Mouse (Mus musculus) Patski (cell line): ENCODE results near the gene Immp2l. TPM values are rescaled to one million over a fixed set of nuclear protein-coding genes. Genes with fewer than 3 reads are reported as not detected.

Source experiments
- ATAC-seq: fragments of 100-300 bp; one replicate; pipeline ENCODE4 v1.8.0; 2021
- CTCF ChIA-PET: fragments of 350-600 bp; sonication (Branson Sonifier 250); formaldehyde crosslinking; loops from one replicate; lab custom pipeline; 2022; ENCODE audit warnings: inconsistent platforms; lab: Charles Lee
- POLR2A ChIA-PET: fragments of 350-600 bp; sonication (Branson Sonifier 250); formaldehyde crosslinking; loops from one replicate; lab custom pipeline; 2022; ENCODE audit warnings: antibody characterized with exemption, inconsistent platforms; lab: Charles Lee
- DNase-seq: peaks from one replicate; pipeline ENCODE4 v3.0.0-alpha.2; 2011; ENCODE audit warnings: low read depth, low spot score
- H3K27me3 ChIP-seq: fragments of 371-371 bp; one replicate; pipeline ENCODE4 v1.5.1; 2021
- CTCF ChIP-seq: fragments of 100-300 bp; IDR thresholded peaks from one replicate; pipeline ENCODE4 v1.5.1; 2021
- in situ Hi-C: fragments of 300-500 bp; cut with MboI; formaldehyde crosslinking; loops from 3 replicates; pipeline ENCODE4 v1.11.1; 2018; ENCODE audit warnings: low pct_unique_long_range_greater_than_20kb, mixed read lengths
- polyA plus RNA-seq: library from polyadenylated mRNA; unstranded; gene quantifications from one replicate; pipeline ENCODE4 v1.2.3, GENCODE M21; 2021

The Immp2l gene
- polyA plus RNA-seq, 1 experiment from 2014 or later = 21.6 TPM

GRCm38 (mm10) chr12:41097406-41097805, 73.5 kb downstream of the Immp2l start:
- ChIA-PET POLR2A (no interaction called here), CTCF (interaction anchor here (1.2 to 1.5 kb wide), 2 partner anchors 11 to 259 kb away, joined by 3 to 4 read pairs; no protein-coding TSS in a partner anchor)
- peak; percentile 71 for TF ChIP-seq CTCF
- in situ Hi-C loops = loop anchor here (5.0 kb wide), 1 partner anchor 260 kb away; no protein-coding TSS in a partner anchor
- no peak for DNase-seq
- ATAC-seq = no peak
- H3K27me3 ChIP-seq = no peaks in the 10 kb centered on the region

- ATAC-seq (no peak), DNase-seq (no peak)
- ChIA-PET CTCF (interaction anchor here (1.1 kb wide), 1 partner anchor 12 kb away, joined by 3 read pairs; no protein-coding TSS in a partner anchor), POLR2A (interaction anchor here (0.7 kb wide), 1 partner anchor 289 kb away, joined by 3 read pairs; no protein-coding TSS in a partner anchor)
- TF ChIP-seq CTCF = no peak
- in situ Hi-C loops = no loop called here
- no peaks in the 10 kb centered on the region for H3K27me3 ChIP-seq
These were observed 85.1 kb downstream of the Immp2l start for GRCm38 (mm10) chr12:41109011-41109410.

- POLR2A ChIA-PET = no interaction called here
- CTCF ChIA-PET = interaction anchor here (0.9 to 2.9 kb wide), 3 partner anchors 10 to 375 kb away, joined by 3 to 9 read pairs (median 6); partner anchors contain the start of gene Lrrn3
- DNase-seq = no peak
- in situ Hi-C loops = no loop called here
- ATAC-seq = no peak
- TF ChIP-seq CTCF = peak; percentile 65
- no peaks in the 10 kb centered on the region for H3K27me3 ChIP-seq
These were observed 87.6 kb downstream of the Immp2l start for GRCm38 (mm10) chr12:41111456-41111855.

GRCm38 (mm10) chr12:41112137-41112536, 88.2 kb downstream of the Immp2l start:
- in situ Hi-C loops = no loop called here
- H3K27me3 ChIP-seq = no peaks in the 10 kb centered on the region
- ATAC-seq = no peak
- CTCF ChIA-PET = interaction anchor here (0.9 to 2.9 kb wide), 3 partner anchors 9 to 374 kb away, joined by 3 to 9 read pairs (median 6); partner anchors contain the start of gene Lrrn3
- DNase-seq = no peak
- TF ChIP-seq CTCF = no peak
- POLR2A ChIA-PET = no interaction called here

GRCm38 (mm10) chr12:41118358-41118757, 94.5 kb downstream of the Immp2l start:
- in situ Hi-C loops = loop anchor here (5.0 kb wide), 1 partner anchor 564 kb away; no protein-coding TSS in a partner anchor
- no peaks in the 10 kb centered on the region for H3K27me3 ChIP-seq
- DNase-seq = no peak
- ChIA-PET CTCF (no interaction called here), POLR2A (no interaction called here)
- TF ChIP-seq CTCF = no peak
- no peak for ATAC-seq

- POLR2A ChIA-PET = no interaction called here
- in situ Hi-C loops = loop anchor here (5.0 kb wide), 2 partner anchors 363 to 563 kb away; no protein-coding TSS in a partner anchor
- no peak for TF ChIP-seq CTCF
- CTCF ChIA-PET = no interaction called here
- no peaks in the 10 kb centered on the region for H3K27me3 ChIP-seq
- ATAC-seq = no peak
- DNase-seq = no peak
These were observed 95.8 kb downstream of the Immp2l start for GRCm38 (mm10) chr12:41119657-41120056.

- no peaks in the 10 kb centered on the region for H3K27me3 ChIP-seq
- CTCF ChIA-PET = interaction anchor here (1.0 kb wide), 2 partner anchors 368 to 515 kb away, joined by 3 read pairs; no protein-coding TSS in a partner anchor
- POLR2A ChIA-PET = no interaction called here
- no peak for DNase-seq
- in situ Hi-C loops = loop anchor here (5.0 kb wide), 1 partner anchor 359 kb away; no protein-coding TSS in a partner anchor
- peak; percentile 35 for TF ChIP-seq CTCF
- ATAC-seq = no peak
These were observed 99.3 kb downstream of the Immp2l start for GRCm38 (mm10) chr12:41123207-41123606.

GRCm38 (mm10) chr12:41134885-41135284, 111.0 kb downstream of the Immp2l start:
- ChIA-PET CTCF (no interaction called here), POLR2A (no interaction called here)
- no peak for TF ChIP-seq CTCF
- in situ Hi-C loops = no loop called here
- H3K27me3 ChIP-seq = no peaks in the 10 kb centered on the region
- ATAC-seq (no peak), DNase-seq (no peak)

GRCm38 (mm10) chr12:41159543-41159942, 135.7 kb downstream of the Immp2l start:
- in situ Hi-C loops = no loop called here
- ATAC-seq = peak; percentile 93
- H3K27me3 ChIP-seq = no peaks in the 10 kb centered on the region
- ChIA-PET CTCF (no interaction called here), POLR2A (no interaction called here)
- no peak for TF ChIP-seq CTCF
- DNase-seq = no peak

- ChIA-PET CTCF (no interaction called here), POLR2A (no interaction called here)
- TF ChIP-seq CTCF = no peak
- in situ Hi-C loops = no loop called here
- H3K27me3 ChIP-seq = no peaks in the 10 kb centered on the region
- no peak for ATAC-seq
- no peak for DNase-seq
These were observed 143.9 kb downstream of the Immp2l start for GRCm38 (mm10) chr12:41167802-41168201.

GRCm38 (mm10) chr12:41170051-41170450, 146.2 kb downstream of the Immp2l start:
- ATAC-seq = no peak
- DNase-seq = no peak
- in situ Hi-C loops = no loop called here
- ChIA-PET CTCF (no interaction called here), POLR2A (no interaction called here)
- H3K27me3 ChIP-seq = no peaks in the 10 kb centered on the region
- TF ChIP-seq CTCF = no peak
